Mouse (Mus musculus): ENCODE results near the gene Cdc6. TPM values are rescaled to one million over a fixed set of nuclear protein-coding genes. Genes with fewer than 3 reads are reported as not detected.

Gene Cdc6
- polyA plus RNA-seq (2012; rRNA removed): 8.4 and 12.2 TPM in 2 replicates

DNA sequence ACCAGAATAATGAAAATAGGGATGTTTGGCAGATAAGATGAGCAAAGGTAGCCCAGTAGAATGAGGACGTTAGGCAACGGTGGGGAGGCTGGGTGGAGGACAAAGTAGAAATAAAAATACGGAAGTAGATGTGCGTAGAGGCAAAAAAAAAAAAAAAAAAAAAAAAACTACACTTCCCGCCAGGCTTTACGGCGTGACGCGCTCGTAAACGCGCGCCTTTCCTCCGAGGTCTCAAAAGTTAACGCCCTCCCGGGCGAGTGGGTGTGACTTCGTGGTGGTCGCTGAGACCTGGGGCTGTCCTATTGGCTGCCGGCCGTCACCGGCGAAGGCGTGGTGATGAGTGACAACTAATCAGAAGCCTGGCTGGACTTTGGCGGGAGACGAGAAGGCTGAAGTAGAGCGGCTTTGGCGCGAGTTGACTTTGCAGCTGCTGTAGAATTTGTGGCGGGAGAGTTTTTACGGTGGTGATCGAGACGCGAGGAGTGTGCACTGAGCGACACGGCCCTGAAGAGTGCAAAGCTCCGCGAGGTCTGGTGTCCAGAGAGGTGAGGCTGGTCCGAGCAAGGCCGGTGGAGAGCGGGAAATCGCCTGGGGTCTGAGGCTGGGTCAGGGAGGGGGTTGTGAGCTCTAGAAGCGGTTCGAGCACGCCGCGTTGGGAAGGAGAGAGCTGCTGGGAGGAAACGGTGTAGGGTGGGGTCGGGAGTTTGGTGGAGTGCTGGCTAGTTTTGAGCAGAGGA, at the start of gene Cdc6:
TSS of gene Cdc6 (plus strand) at position 365 of the 737 bp plus-strand sequence.
- Histone ChIP-seq H3K4me1 (replicated peaks; ENCODE audit: control insufficient read depth, insufficient read depth, low read length) (peaks cover 12% of the 10 kb centered on the region), H3K4me3 (ENCODE audit: control insufficient read depth, insufficient read depth, low read length) (peak within 1 kb of the TSS; percentile 79), H3K36me3 (ENCODE audit: control insufficient read depth, insufficient read depth, low read length) (no peaks in the 10 kb centered on the region), H3K27ac (ENCODE audit: control insufficient read depth, insufficient read depth, low read length) (0 out of 2 replicates have a peak within 1 kb of the TSS, but pooled peaks have one; percentile 1), H3K27me3 (ENCODE audit: control insufficient read depth, insufficient read depth, low read length) (no peaks in the 10 kb centered on the region)
- 0 out of 2 replicates have a peak, but pooled peaks have one; percentile 33 for TF ChIP-seq POLR2A (IDR thresholded peaks at IDR 0.05; ENCODE audit: control insufficient read depth, extremely low read depth, insufficient read depth, low read length, poor library complexity)
- TF ChIP-seq CTCF (IDR thresholded peaks at IDR 0.05; ENCODE audit: borderline replicate concordance, control insufficient read depth, extremely low read depth, insufficient read depth, low read length, poor library complexity): 0 out of 2 replicates have a peak, but pooled peaks have one; percentile 18
- DNase-seq: peak; percentile 96
- WGBS: under 1% methylated on average over 49 of the region's 49 CpGs

DNA sequence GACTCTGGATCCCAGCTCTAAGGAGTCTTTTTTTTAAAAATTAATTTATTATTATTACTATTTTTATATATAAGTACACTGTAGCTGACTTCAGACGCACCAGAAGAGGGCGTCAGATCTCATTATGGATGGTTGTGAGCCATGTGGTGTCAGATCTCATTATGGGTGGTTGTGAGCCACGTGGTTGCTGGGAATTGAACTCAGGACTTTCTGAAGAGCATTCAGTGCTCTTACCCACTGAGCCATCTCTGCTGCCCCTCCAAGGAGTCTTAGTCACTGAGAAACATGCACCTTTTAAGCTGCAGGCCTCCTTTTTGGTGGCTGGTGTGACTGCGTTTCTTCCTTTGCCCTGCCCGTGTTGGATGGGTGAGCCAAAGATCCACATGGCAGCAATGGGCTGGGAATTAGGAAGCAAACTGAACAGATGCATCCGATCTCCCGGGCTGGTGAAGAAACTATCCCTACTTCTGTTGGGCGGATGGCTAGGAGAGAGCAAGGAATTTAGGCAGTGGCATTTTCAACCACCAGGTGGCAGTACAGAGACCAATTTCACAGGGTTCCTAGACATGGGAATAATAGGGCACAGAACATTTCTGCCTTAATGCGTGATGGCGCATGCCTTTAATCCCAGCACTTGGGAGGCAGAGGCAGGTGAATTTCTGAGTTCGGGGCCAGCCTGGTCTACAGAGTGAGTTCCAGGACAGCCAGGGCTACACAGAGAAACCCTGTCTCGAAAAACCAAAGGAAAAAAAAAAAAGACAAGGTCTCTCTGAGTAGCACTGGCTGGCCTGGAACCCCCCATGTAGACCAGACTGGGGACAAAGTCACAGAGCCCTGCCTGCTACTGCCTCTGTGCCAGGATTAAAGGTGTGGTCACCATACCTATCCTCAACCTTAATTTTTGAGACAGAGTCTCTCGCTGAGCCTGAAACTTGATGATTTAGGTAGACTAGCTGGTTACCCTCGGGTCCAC, 48.6 kb upstream of the Cdc6 start:
- no peaks in the 10 kb centered on the region for H3K36me3 ChIP-seq (ENCODE audit: control insufficient read depth, insufficient read depth, low read length)
- 42% methylated on average over 14 of the region's 14 CpGs for WGBS
- no peak overlapping the region for H3K27ac ChIP-seq (ENCODE audit: control insufficient read depth, insufficient read depth, low read length)
- H3K27me3 ChIP-seq (ENCODE audit: control insufficient read depth, insufficient read depth, low read length): no peaks in the 10 kb centered on the region
- DNase-seq: peak; percentile 82
- peaks cover 6% of the 10 kb centered on the region; the same call in 1 of the 2 replicates for H3K4me1 ChIP-seq (replicated peaks; ENCODE audit: control insufficient read depth, insufficient read depth, low read length)
- TF ChIP-seq CTCF (IDR thresholded peaks at IDR 0.05; ENCODE audit: borderline replicate concordance, control insufficient read depth, extremely low read depth, insufficient read depth, low read length, poor library complexity): peak; percentile 39; the same call in 1 of the 2 replicates
- TF ChIP-seq POLR2A (IDR thresholded peaks at IDR 0.05; ENCODE audit: control insufficient read depth, extremely low read depth, insufficient read depth, low read length, poor library complexity): no peak
- no peak overlapping the region for H3K4me3 ChIP-seq (ENCODE audit: control insufficient read depth, insufficient read depth, low read length)

DNA sequence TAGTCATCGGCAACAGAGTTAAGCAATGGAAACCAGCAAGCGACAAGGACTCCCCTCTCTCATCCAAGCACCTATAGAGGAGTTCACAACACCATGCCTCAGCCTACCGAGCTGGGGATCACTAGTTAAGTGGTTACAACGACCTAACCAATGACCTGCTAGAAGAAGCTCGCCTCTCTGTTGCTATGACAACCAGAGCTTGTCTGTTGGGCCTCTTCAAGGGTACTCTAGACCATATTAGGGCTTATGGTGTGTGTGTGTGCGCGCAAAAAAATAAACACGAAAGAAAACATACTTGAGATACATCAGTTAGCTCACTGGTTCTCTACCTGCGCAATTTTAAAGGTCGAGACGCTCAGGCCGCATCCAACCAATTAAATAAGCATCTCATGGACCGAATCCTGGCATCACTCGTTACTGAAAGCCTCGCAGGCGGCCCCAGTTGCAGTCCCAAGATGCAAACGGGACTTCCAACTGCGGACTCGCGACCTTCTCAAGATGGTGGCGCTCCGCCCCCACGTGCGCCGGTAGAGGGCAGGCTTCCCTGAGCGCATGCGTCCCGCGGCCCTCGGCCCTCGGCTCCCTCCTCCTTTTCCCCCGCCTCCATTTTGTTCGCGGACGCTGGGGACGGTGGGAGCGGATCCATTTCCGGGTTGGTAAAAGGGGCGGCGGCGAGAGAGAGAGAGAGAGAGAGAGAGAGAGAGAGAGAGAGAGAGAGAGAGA, 44.4 kb upstream of the Cdc6 start, which contains the start of gene Wipf2:
TSS of gene Wipf2 (plus strand) at position 611 of the 723 bp plus-strand sequence.
- WGBS: 10% methylated on average over 38 of the region's 41 CpGs
- Histone ChIP-seq H3K27me3 (ENCODE audit: control insufficient read depth, insufficient read depth, low read length) (no peaks in the 10 kb centered on the region), H3K36me3 (ENCODE audit: control insufficient read depth, insufficient read depth, low read length) (peaks cover 11% of the 10 kb centered on the region; the same call in 1 of the 2 replicates), H3K27ac (ENCODE audit: control insufficient read depth, insufficient read depth, low read length) (peak within 1 kb of the TSS; percentile 10; the same call in 1 of the 2 replicates), H3K4me3 (ENCODE audit: control insufficient read depth, insufficient read depth, low read length) (peak within 1 kb of the TSS; percentile 67), H3K4me1 (replicated peaks; ENCODE audit: control insufficient read depth, insufficient read depth, low read length) (peaks cover 12% of the 10 kb centered on the region)
- DNase-seq: peak; percentile 95
- TF ChIP-seq POLR2A (IDR thresholded peaks at IDR 0.05; ENCODE audit: control insufficient read depth, extremely low read depth, insufficient read depth, low read length, poor library complexity): no peak
- TF ChIP-seq CTCF (IDR thresholded peaks at IDR 0.05; ENCODE audit: borderline replicate concordance, control insufficient read depth, extremely low read depth, insufficient read depth, low read length, poor library complexity): peak; percentile 87

DNA sequence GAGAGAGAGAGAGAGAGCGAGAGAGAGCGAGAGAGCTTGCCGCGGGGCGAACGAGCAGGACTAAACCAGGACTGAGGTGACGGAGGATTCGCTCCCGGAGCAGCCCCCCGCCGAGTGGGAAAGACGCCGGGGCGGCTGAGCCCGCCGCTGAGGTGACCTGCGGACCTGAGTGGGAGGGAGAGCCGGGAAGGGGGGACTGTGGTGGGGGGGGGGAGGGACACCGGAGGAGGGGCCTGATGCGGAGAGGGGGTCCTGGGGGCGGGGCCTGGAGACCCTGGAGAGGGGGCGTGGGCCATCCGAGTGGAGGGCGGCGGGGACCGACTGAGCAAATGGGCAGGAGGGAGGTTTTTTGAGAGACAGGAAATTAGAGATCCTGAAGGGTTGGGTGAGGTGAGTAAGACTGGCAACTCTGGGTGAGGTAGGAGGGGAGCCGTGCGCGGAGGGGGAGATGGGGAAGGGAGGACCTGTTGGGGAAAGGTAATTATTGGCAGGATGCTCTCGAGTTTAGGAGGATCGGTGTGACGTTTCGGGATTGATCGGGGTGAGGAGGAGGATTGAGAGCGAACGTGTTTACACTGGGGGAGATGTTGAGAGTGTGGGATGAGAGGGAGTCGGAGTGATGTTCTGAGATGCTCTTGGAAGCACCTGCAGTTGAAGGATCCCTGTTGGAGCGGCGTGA, 43.7 kb upstream of the Cdc6 start:
- DNase-seq: peak; percentile 61
- H3K27ac ChIP-seq (ENCODE audit: control insufficient read depth, insufficient read depth, low read length): peak overlapping the region; percentile 10; the same call in 1 of the 2 replicates
- peak overlapping the region; percentile 67 for H3K4me3 ChIP-seq (ENCODE audit: control insufficient read depth, insufficient read depth, low read length)
- TF ChIP-seq POLR2A (IDR thresholded peaks at IDR 0.05; ENCODE audit: control insufficient read depth, extremely low read depth, insufficient read depth, low read length, poor library complexity) (no peak), CTCF (IDR thresholded peaks at IDR 0.05; ENCODE audit: borderline replicate concordance, control insufficient read depth, extremely low read depth, insufficient read depth, low read length, poor library complexity) (no peak)
- H3K27me3 ChIP-seq (ENCODE audit: control insufficient read depth, insufficient read depth, low read length): no peaks in the 10 kb centered on the region
- under 1% methylated on average over 39 of the region's 39 CpGs for WGBS
- peaks cover 11% of the 10 kb centered on the region for H3K4me1 ChIP-seq (replicated peaks; ENCODE audit: control insufficient read depth, insufficient read depth, low read length)
- peaks cover 11% of the 10 kb centered on the region; the same call in 1 of the 2 replicates for H3K36me3 ChIP-seq (ENCODE audit: control insufficient read depth, insufficient read depth, low read length)

DNA sequence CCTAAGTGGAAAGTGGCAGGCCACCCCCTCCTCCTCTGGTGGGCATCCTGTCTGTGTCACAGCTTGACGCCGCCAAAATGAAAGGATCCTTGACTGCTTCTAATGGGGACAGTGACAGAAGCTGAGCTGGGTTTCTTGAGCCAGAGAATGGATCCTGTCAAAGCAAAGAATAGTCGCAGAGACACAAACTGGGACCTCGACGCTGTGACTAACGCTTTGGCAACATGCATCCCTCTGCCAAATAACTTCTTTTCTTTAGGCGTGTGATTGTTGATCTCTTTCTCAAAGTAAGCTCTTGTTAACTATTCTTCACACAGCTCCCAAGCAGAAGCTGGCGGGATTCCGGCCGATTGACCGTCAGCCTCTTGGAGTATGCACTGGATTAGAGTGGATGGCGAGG, 40.3 kb upstream of the Cdc6 start:
- Histone ChIP-seq H3K27ac (ENCODE audit: control insufficient read depth, insufficient read depth, low read length) (no peak overlapping the region), H3K27me3 (ENCODE audit: control insufficient read depth, insufficient read depth, low read length) (no peaks in the 10 kb centered on the region), H3K36me3 (ENCODE audit: control insufficient read depth, insufficient read depth, low read length) (peaks cover 14% of the 10 kb centered on the region; the same call in 1 of the 2 replicates), H3K4me3 (ENCODE audit: control insufficient read depth, insufficient read depth, low read length) (no peak overlapping the region), H3K4me1 (replicated peaks; ENCODE audit: control insufficient read depth, insufficient read depth, low read length) (peaks cover 9% of the 10 kb centered on the region)
- no peak for TF ChIP-seq POLR2A (IDR thresholded peaks at IDR 0.05; ENCODE audit: control insufficient read depth, extremely low read depth, insufficient read depth, low read length, poor library complexity)
- WGBS: 96% methylated on average over 12 of the region's 12 CpGs
- DNase-seq: no peak
